ENCODE assay signal across 10 mouse cellular contexts in genomic region chr11:95383331-95383986, GRCm38 (mm10). TPM values are rescaled to one million over a fixed set of nuclear protein-coding genes. Genes with fewer than 3 reads are reported as not detected.
DNase-seq lines count a peak whose midpoint lies in the region; ATAC-seq and TF ChIP-seq lines count a peak whose summit lies in the region.
"Had no signal": no experiment of that assay in that cellular context is flagged by ENCODE, and none has a peak within 500 bp of the region (broad histone marks: within the 10 kb centered on the region; RNA-seq: fewer than 3 reads in every experiment).

No protein-coding gene starts in this region.

- peaks cover 6% of the 10 kb centered on the region for H3K4me1 ChIP-seq in liver, embryonic 11.5 days (replicated peaks; ENCODE audit: control insufficient read depth, insufficient read depth, low read length)
- H3K4me1 ChIP-seq in heart, embryonic 13.5 days = peaks cover 34% of the 10 kb centered on the region
- peaks cover 15% of the 10 kb centered on the region for H3K4me1 ChIP-seq in liver, postnatal 0 days (ENCODE audit: insufficient read depth)

- DNase-seq in cerebellum, adult 11-12 months = peak; percentile 49
- DNase-seq in cerebellum, postnatal 10 days = no peak
- DNase-seq in liver, embryonic 11.5 days (ENCODE audit: low spot score) = no peak
- DNase-seq in liver = no peak
- peak; percentile 15 for DNase-seq in liver, postnatal 0 days
- no peak for DNase-seq in frontal cortex, postnatal 36 days (ENCODE audit: low spot score in 2 of 2)
- DNase-seq in left cerebral cortex, postnatal 14 days (ENCODE audit: low spot score in 2 of 2) = no peak
- DNase-seq: kidney, adult 18-20 months had no signal

- H3K9ac ChIP-seq in liver, embryonic 11.5 days (ENCODE audit: low read depth, low read length) = no peak overlapping the region
- H3K9ac ChIP-seq in heart, embryonic 13.5 days = no peak overlapping the region
- no peak overlapping the region for H3K9ac ChIP-seq in liver, postnatal 0 days (replicated peaks)

- H3K36me3 ChIP-seq in liver, embryonic 11.5 days (ENCODE audit: control insufficient read depth, insufficient read depth, low read length) = peaks cover 31% of the 10 kb centered on the region
- H3K36me3 ChIP-seq in heart, embryonic 13.5 days = peaks cover 34% of the 10 kb centered on the region
- peaks cover 49% of the 10 kb centered on the region for H3K36me3 ChIP-seq in liver, postnatal 0 days (replicated peaks; ENCODE audit: insufficient read depth, low read length)

- WGBS in liver, embryonic 11.5 days = 82% methylated on average over 5 of the region's 5 CpGs
- WGBS in heart, embryonic 13.5 days = 83% methylated on average over 5 of the region's 5 CpGs
- whole genome bisulfite sequencing in liver, postnatal 0 days (ENCODE audit: insufficient replicate concordance) = 86% methylated on average over 5 of the region's 5 CpGs

- peak overlapping the region; percentile 73; the same call in 1 of the 2 replicates for H3K27ac ChIP-seq in liver, embryonic 11.5 days (ENCODE audit: low read depth, low read length)
- H3K27ac ChIP-seq in heart, embryonic 13.5 days (replicated peaks) = 0 out of 2 replicates have a peak overlapping the region, but pooled peaks have one; percentile 25
- H3K27ac ChIP-seq in liver, postnatal 0 days (ENCODE audit: low read depth) = peak overlapping the region; percentile 79

- no peak overlapping the region for H3K4me3 ChIP-seq in liver, embryonic 11.5 days (ENCODE audit: low read depth, low read length)
- H3K4me3 ChIP-seq in heart, embryonic 13.5 days = no peak overlapping the region
- no peak overlapping the region for H3K4me3 ChIP-seq in liver, postnatal 0 days (ENCODE audit: low read depth, low read length)

- no peaks in the 10 kb centered on the region for H3K9me3 ChIP-seq in liver, embryonic 11.5 days (ENCODE audit: control insufficient read depth, low read length)
- no peaks in the 10 kb centered on the region for H3K9me3 ChIP-seq in heart, embryonic 13.5 days
- H3K9me3 ChIP-seq in liver, postnatal 0 days (ENCODE audit: low read length) = no peaks in the 10 kb centered on the region
- H3K9me3 ChIP-seq: heart, embryonic 15.5 days had no signal

- H3K4me2 ChIP-seq in liver, embryonic 11.5 days = peak overlapping the region; percentile 83
- H3K4me2 ChIP-seq in heart, embryonic 13.5 days = peak overlapping the region; percentile 79
- H3K4me2 ChIP-seq in liver, postnatal 0 days (ENCODE audit: low read depth, low read length) = peak overlapping the region; percentile 69; the same call in 1 of the 2 replicates

- no peaks in the 10 kb centered on the region for H3K27me3 ChIP-seq in liver, embryonic 11.5 days (replicated peaks; ENCODE audit: control insufficient read depth, insufficient read depth, low read length)
- no peaks in the 10 kb centered on the region for H3K27me3 ChIP-seq in heart, embryonic 13.5 days (replicated peaks)
- H3K27me3 ChIP-seq in liver, postnatal 0 days (ENCODE audit: insufficient read depth, low read length) = no peaks in the 10 kb centered on the region
- H3K27me3 ChIP-seq: heart, embryonic 15.5 days had no signal

- intact Hi-C loops in left cerebral cortex, postnatal 14 days (cut with DNase I) = loop anchor here (10.0 kb wide), 1 partner anchor 269 kb away; no protein-coding TSS in a partner anchor

- TF ChIP-seq EP300 in liver, postnatal 0 days (IDR thresholded peaks at IDR 0.05; ENCODE audit: low read depth) = no peak

- no peak for TF ChIP-seq CTCF in liver, postnatal 0 days (IDR thresholded peaks at IDR 0.05; ENCODE audit: low read depth)

- ATAC-seq in liver, embryonic 11.5 days (replicated peaks; ENCODE audit: low FRiP score) = no peak
- ATAC-seq in heart, embryonic 13.5 days (ENCODE audit: extremely low read depth, insufficient number of reproducible peaks, low FRiP score, low TSS enrichment) = no peak
- ATAC-seq in liver, postnatal 0 days = no peak

RNA-seq across cellular contexts. Expression of gene Slc35b1, which starts 1.0 kb away (rescaled TPM):
- polyA plus RNA-seq in liver, embryonic 11.5 days (2014; fragmentation: Nextera tagmentation; extraction: Ambion mirVana) = 78.8 and 86.8 TPM in 2 replicates
- polyA plus RNA-seq in heart, embryonic 13.5 days (2015; fragmentation: Nextera tagmentation; extraction: Ambion mirVana) = 77.2 and 78.4 TPM in 2 replicates
- 38.4 and 40.1 TPM in 2 replicates for polyA plus RNA-seq in liver, postnatal 0 days (2015; fragmentation: Nextera tagmentation; extraction: Ambion mirVana)
- total RNA-seq in left cerebral cortex, postnatal 14 days (2021) = 10 to 100 TPM; 72.8 to 78.9 TPM

RNA-seq across cellular contexts. Expression of gene Spop, which starts 30.4 kb away (rescaled TPM):
- 88.1 and 92.4 TPM in 2 replicates for polyA plus RNA-seq in liver, embryonic 11.5 days (2014; fragmentation: Nextera tagmentation; extraction: Ambion mirVana)
- polyA plus RNA-seq in heart, embryonic 13.5 days (2015; fragmentation: Nextera tagmentation; extraction: Ambion mirVana) = 97.8 and 105 TPM in 2 replicates
- polyA plus RNA-seq in liver, postnatal 0 days (2015; fragmentation: Nextera tagmentation; extraction: Ambion mirVana) = 42.4 and 53.2 TPM in 2 replicates
- total RNA-seq in left cerebral cortex, postnatal 14 days (2021) = 100 to 1,000 TPM; 156 to 160 TPM

RNA-seq across cellular contexts. Expression of gene Fam117a, which starts 46.6 kb away (rescaled TPM):
- 41.3 and 44.9 TPM in 2 replicates for polyA plus RNA-seq in liver, embryonic 11.5 days (2014; fragmentation: Nextera tagmentation; extraction: Ambion mirVana)
- polyA plus RNA-seq in heart, embryonic 13.5 days (2015; fragmentation: Nextera tagmentation; extraction: Ambion mirVana) = 6.3 and 7.7 TPM in 2 replicates
- 60.1 and 61.8 TPM in 2 replicates for polyA plus RNA-seq in liver, postnatal 0 days (2015; fragmentation: Nextera tagmentation; extraction: Ambion mirVana)
- 1 to 10 TPM; 2.1 to 4.0 TPM for total RNA-seq in left cerebral cortex, postnatal 14 days (2021)

Comparison
In these comparisons a context has a peak if more than half of its experiments do, and no peak if none do; other contexts are left out.
1. DNase-seq: peak in cerebellum, adult 11-12 months (single experiment) and liver, postnatal 0 days (single experiment); none in cerebellum, postnatal 10 days (0 of 2), liver, embryonic 11.5 days (single experiment), liver (single experiment), frontal cortex, postnatal 36 days (0 of 2) and left cerebral cortex, postnatal 14 days (0 of 2).
2. H3K27ac ChIP-seq: peak in every context shown above with its lines; median percentile 79 in liver, postnatal 0 days; 73 in liver, embryonic 11.5 days; 25 in heart, embryonic 13.5 days.
3. Peak in every context shown above with its lines, with median percentiles within 50 percentile points of each other: H3K4me2 ChIP-seq.